In genomic region chr11:62758491-62758890, GRCm38 (mm10) we compare ENCODE assay signal across 33 mouse cellular contexts. TPM values are rescaled to one million over a fixed set of nuclear protein-coding genes. Genes with fewer than 3 reads are reported as not detected.
DNase-seq lines count a peak whose midpoint lies in the region; ATAC-seq and TF ChIP-seq lines count a peak whose summit lies in the region.
"Had no signal": no experiment of that assay in that cellular context is flagged by ENCODE, and none has a peak within 500 bp of the region (broad histone marks: within the 10 kb centered on the region; RNA-seq: fewer than 3 reads in every experiment).

No protein-coding gene starts in this region.

- no peak overlapping the region for H3K4me3 ChIP-seq in midbrain, embryonic 11.5 days (ENCODE audit: low read depth, low read length)
- no peak overlapping the region for H3K4me3 ChIP-seq in midbrain, embryonic 15.5 days
- H3K4me3 ChIP-seq in intestine, embryonic 16.5 days (ENCODE audit: low read length) = no peak overlapping the region
- no peak overlapping the region for H3K4me3 ChIP-seq in forebrain, embryonic 15.5 days
- H3K4me3 ChIP-seq: embryonic facial prominence, embryonic 13.5 days; embryonic facial prominence, embryonic 15.5 days; erythroblast, embryonic 14.5 days; forebrain, embryonic 10.5 days; forebrain, embryonic 12.5 days had no signal

- H3K27me3 ChIP-seq in midbrain, embryonic 11.5 days (ENCODE audit: control insufficient read depth, insufficient read depth, low read length) = no peaks in the 10 kb centered on the region
- peaks cover 9% of the 10 kb centered on the region; the same call in 1 of the 2 replicates for H3K27me3 ChIP-seq in midbrain, embryonic 15.5 days (replicated peaks)
- no peaks in the 10 kb centered on the region for H3K27me3 ChIP-seq in intestine, embryonic 16.5 days (replicated peaks; ENCODE audit: control insufficient read depth, insufficient read depth, low read length)
- no peaks in the 10 kb centered on the region for H3K27me3 ChIP-seq in forebrain, embryonic 15.5 days
- H3K27me3 ChIP-seq: embryonic facial prominence, embryonic 15.5 days had no signal

- no peaks in the 10 kb centered on the region for H3K36me3 ChIP-seq in midbrain, embryonic 11.5 days (ENCODE audit: control insufficient read depth, insufficient read depth, low read length)
- H3K36me3 ChIP-seq in midbrain, embryonic 15.5 days (replicated peaks) = no peaks in the 10 kb centered on the region
- H3K36me3 ChIP-seq in intestine, embryonic 16.5 days (ENCODE audit: control insufficient read depth, insufficient read depth, low read length) = no peaks in the 10 kb centered on the region
- no peaks in the 10 kb centered on the region for H3K36me3 ChIP-seq in forebrain, embryonic 15.5 days
- H3K36me3 ChIP-seq: embryonic facial prominence, embryonic 13.5 days; embryonic facial prominence, embryonic 15.5 days; forebrain, embryonic 10.5 days; forebrain, embryonic 12.5 days had no signal

- H3K27ac ChIP-seq in midbrain, embryonic 11.5 days (ENCODE audit: low read depth, low read length) = no peak overlapping the region
- H3K27ac ChIP-seq in midbrain, embryonic 15.5 days = no peak overlapping the region
- 0 out of 2 replicates have a peak overlapping the region, but pooled peaks have one; percentile 60 for H3K27ac ChIP-seq in intestine, embryonic 16.5 days (ENCODE audit: low read length)
- H3K27ac ChIP-seq in forebrain, embryonic 15.5 days (replicated peaks) = no peak overlapping the region
- H3K27ac ChIP-seq: embryonic facial prominence, embryonic 13.5 days; embryonic facial prominence, embryonic 15.5 days; forebrain, embryonic 10.5 days; forebrain, embryonic 12.5 days had no signal

- H3K9ac ChIP-seq in midbrain, embryonic 11.5 days (ENCODE audit: low read length) = no peak overlapping the region
- H3K9ac ChIP-seq in midbrain, embryonic 15.5 days = no peak overlapping the region
- no peak overlapping the region for H3K9ac ChIP-seq in intestine, embryonic 16.5 days (ENCODE audit: low read depth, low read length)
- no peak overlapping the region for H3K9ac ChIP-seq in forebrain, embryonic 15.5 days (replicated peaks)
- H3K9ac ChIP-seq: embryonic facial prominence, embryonic 13.5 days; embryonic facial prominence, embryonic 15.5 days; forebrain, embryonic 12.5 days; forebrain, postnatal 0 days had no signal

- no peak for TF ChIP-seq POLR2A in brain, embryonic 14.5 days (IDR thresholded peaks at IDR 0.05; ENCODE audit: borderline replicate concordance, extremely low read depth, insufficient read depth, insufficient read length, poor library complexity, severe bottlenecking)

- no peak overlapping the region for H3K4me2 ChIP-seq in midbrain, embryonic 11.5 days
- no peak overlapping the region for H3K4me2 ChIP-seq in midbrain, embryonic 15.5 days
- H3K4me2 ChIP-seq in intestine, embryonic 16.5 days (ENCODE audit: low read depth, low read length) = no peak overlapping the region
- H3K4me2 ChIP-seq in forebrain, embryonic 15.5 days (replicated peaks) = no peak overlapping the region
- H3K4me2 ChIP-seq: embryonic facial prominence, embryonic 13.5 days; embryonic facial prominence, embryonic 15.5 days; forebrain, embryonic 12.5 days had no signal

- no peak for TF ChIP-seq CTCF in brain, embryonic 14.5 days (IDR thresholded peaks at IDR 0.05; ENCODE audit: borderline replicate concordance, extremely low read depth, insufficient read depth, insufficient read length)

- H3K4me1 ChIP-seq in midbrain, embryonic 11.5 days (ENCODE audit: control insufficient read depth, insufficient read depth, low read length) = peaks cover 2% of the 10 kb centered on the region; the same call in 1 of the 2 replicates
- H3K4me1 ChIP-seq in midbrain, embryonic 15.5 days = peaks cover 8% of the 10 kb centered on the region; the same call in 1 of the 2 replicates
- H3K4me1 ChIP-seq in intestine, embryonic 16.5 days (ENCODE audit: control insufficient read depth, insufficient read depth, low read length) = peaks cover 8% of the 10 kb centered on the region
- H3K4me1 ChIP-seq in forebrain, embryonic 15.5 days = peaks cover 7% of the 10 kb centered on the region; the same call in 1 of the 2 replicates

- DNase-seq in midbrain, embryonic 11.5 days (ENCODE audit: low spot score, missing footprints) = peak; percentile 54
- DNase-seq in NIH3T3 (ENCODE audit: low read depth) = peak; percentile 55
- DNase-seq in brain, embryonic 14.5 days (ENCODE audit: low read depth) = peak; percentile 5
- no peak for DNase-seq in layer of hippocampus, adult 18-20 months (ENCODE audit: low spot score in 2 of 2)
- DNase-seq in retina, postnatal 1 day = no peak
- DNase-seq: adrenal gland, adult 8-10 months; adrenal gland, postnatal 14 days; adrenal gland, postnatal 36 days; cerebellum, adult 11 months; cerebellum, adult 18-20 months; cerebellum, adult 8-10 months; cerebellum, adult 9-11 months; cerebellum, postnatal 14 days; cerebellum, postnatal 36 days; embryo, embryonic 11 days; forebrain, postnatal 0 days had no signal

- no peak for ATAC-seq in midbrain, embryonic 11.5 days (ENCODE audit: low FRiP score)
- ATAC-seq in midbrain, embryonic 15.5 days (replicated peaks) = no peak
- ATAC-seq in intestine, embryonic 16.5 days = no peak
- ATAC-seq in forebrain, embryonic 15.5 days (replicated peaks) = no peak
- ATAC-seq: activated CD4-positive, CD25-positive, alpha-beta regulatory T cell, adult 4 months; forebrain, embryonic 14.5 days; forebrain, postnatal 0 days; Patski had no signal

- WGBS in midbrain, embryonic 11.5 days = 92% methylated on average over 11 of the region's 11 CpGs
- 63% methylated on average over 11 of the region's 11 CpGs for WGBS in midbrain, embryonic 15.5 days
- 92% methylated on average over 11 of the region's 11 CpGs for WGBS in intestine, embryonic 16.5 days
- 71% methylated on average over 11 of the region's 11 CpGs for WGBS in forebrain, embryonic 15.5 days

- H3K9me3 ChIP-seq in midbrain, embryonic 11.5 days (ENCODE audit: control insufficient read depth, low read length) = no peaks in the 10 kb centered on the region
- H3K9me3 ChIP-seq in midbrain, embryonic 15.5 days = no peaks in the 10 kb centered on the region
- H3K9me3 ChIP-seq in intestine, embryonic 16.5 days (ENCODE audit: control insufficient read depth, low read length) = no peaks in the 10 kb centered on the region
- H3K9me3 ChIP-seq in forebrain, embryonic 15.5 days = no peaks in the 10 kb centered on the region
- H3K9me3 ChIP-seq: embryonic facial prominence, embryonic 13.5 days; embryonic facial prominence, embryonic 15.5 days; forebrain, embryonic 10.5 days; forebrain, embryonic 12.5 days had no signal

RNA-seq across cellular contexts. Expression of gene Gm10428, which starts 5.6 kb away (rescaled TPM):
- polyA plus RNA-seq in midbrain, embryonic 11.5 days (2014; fragmentation: Nextera tagmentation; extraction: Ambion mirVana) = not detected in 2 replicates
- not detected in 2 replicates for polyA plus RNA-seq in midbrain, embryonic 15.5 days (2015; fragmentation: Nextera tagmentation; extraction: Ambion mirVana)
- not detected in 2 replicates for polyA plus RNA-seq in brain, embryonic 14.5 days (2012; rRNA removed)
- polyA plus RNA-seq in intestine, embryonic 16.5 days (2015; fragmentation: Nextera tagmentation; extraction: Ambion mirVana) = not detected in 2 replicates
- not detected for total RNA-seq in layer of hippocampus, adult 18-20 months (2021)
- not detected in 2 replicates for polyA plus RNA-seq in forebrain, embryonic 15.5 days (2015; fragmentation: Nextera tagmentation; extraction: Ambion mirVana)
- total RNA-seq: adrenal gland, adult 18-20 months; adrenal gland, adult 8-10 months; adrenal gland, postnatal 14 days; adrenal gland, postnatal 36 days; common myeloid progenitor, adult 5-6 weeks; ES-E14; forebrain, postnatal 0 days; MEL had no signal
- polyA plus RNA-seq: activated CD4-positive, CD25-positive, alpha-beta regulatory T cell, adult 4 months; C2C12; embryonic facial prominence, embryonic 11.5 days; embryonic facial prominence, embryonic 13.5 days; embryonic facial prominence, embryonic 15.5 days; erythroblast, embryonic 14.5 days; forebrain, embryonic 10.5 days; forebrain, embryonic 12.5 days; forebrain, embryonic 14.5 days; forebrain, postnatal 0 days; Patski had no signal

RNA-seq across cellular contexts. Expression of gene Zfp287, which starts 26.8 kb away (rescaled TPM):
- 12.4 and 14.9 TPM in 2 replicates for polyA plus RNA-seq in midbrain, embryonic 11.5 days (2014; fragmentation: Nextera tagmentation; extraction: Ambion mirVana)
- 22.2 and 24.9 TPM in 2 replicates for polyA plus RNA-seq in midbrain, embryonic 15.5 days (2015; fragmentation: Nextera tagmentation; extraction: Ambion mirVana)
- 14.4 and 16.2 TPM in 2 replicates for polyA plus RNA-seq in brain, embryonic 14.5 days (2012; rRNA removed)
- polyA plus RNA-seq in intestine, embryonic 16.5 days (2015; fragmentation: Nextera tagmentation; extraction: Ambion mirVana) = 4.2 and 4.7 TPM in 2 replicates
- 10 to 100 TPM; 15.1 to 16.0 TPM for total RNA-seq in layer of hippocampus, adult 18-20 months (2021)
- polyA plus RNA-seq in forebrain, embryonic 15.5 days (2015; fragmentation: Nextera tagmentation; extraction: Ambion mirVana) = 25.5 and 26.0 TPM in 2 replicates
- total RNA-seq: MEL had no signal
- polyA plus RNA-seq: erythroblast, embryonic 14.5 days had no signal

RNA-seq across cellular contexts. Expression of gene Zfp286, which starts 30.8 kb away (rescaled TPM):
- polyA plus RNA-seq in midbrain, embryonic 11.5 days (2014; fragmentation: Nextera tagmentation; extraction: Ambion mirVana) = 28.4 and 32.0 TPM in 2 replicates
- polyA plus RNA-seq in midbrain, embryonic 15.5 days (2015; fragmentation: Nextera tagmentation; extraction: Ambion mirVana) = 33.0 and 36.3 TPM in 2 replicates
- 19.8 and 21.0 TPM in 2 replicates for polyA plus RNA-seq in brain, embryonic 14.5 days (2012; rRNA removed)
- 7.9 and 10.5 TPM in 2 replicates for polyA plus RNA-seq in intestine, embryonic 16.5 days (2015; fragmentation: Nextera tagmentation; extraction: Ambion mirVana)
- 10 to 100 TPM; 19.4 to 19.7 TPM for total RNA-seq in layer of hippocampus, adult 18-20 months (2021)
- 40.1 and 41.8 TPM in 2 replicates for polyA plus RNA-seq in forebrain, embryonic 15.5 days (2015; fragmentation: Nextera tagmentation; extraction: Ambion mirVana)
- total RNA-seq: MEL had no signal
- polyA plus RNA-seq: C2C12; erythroblast, embryonic 14.5 days had no signal

Comparison
In these comparisons a context has a peak if more than half of its experiments do, and no peak if none do; other contexts are left out.
1. DNase-seq: peak in midbrain, embryonic 11.5 days (single experiment), NIH3T3 (single experiment) and brain, embryonic 14.5 days (single experiment); none in layer of hippocampus, adult 18-20 months (0 of 2) and retina, postnatal 1 day (single experiment).